ENCODE assay signal across 8 mouse cellular contexts in the genomic region with DNA sequence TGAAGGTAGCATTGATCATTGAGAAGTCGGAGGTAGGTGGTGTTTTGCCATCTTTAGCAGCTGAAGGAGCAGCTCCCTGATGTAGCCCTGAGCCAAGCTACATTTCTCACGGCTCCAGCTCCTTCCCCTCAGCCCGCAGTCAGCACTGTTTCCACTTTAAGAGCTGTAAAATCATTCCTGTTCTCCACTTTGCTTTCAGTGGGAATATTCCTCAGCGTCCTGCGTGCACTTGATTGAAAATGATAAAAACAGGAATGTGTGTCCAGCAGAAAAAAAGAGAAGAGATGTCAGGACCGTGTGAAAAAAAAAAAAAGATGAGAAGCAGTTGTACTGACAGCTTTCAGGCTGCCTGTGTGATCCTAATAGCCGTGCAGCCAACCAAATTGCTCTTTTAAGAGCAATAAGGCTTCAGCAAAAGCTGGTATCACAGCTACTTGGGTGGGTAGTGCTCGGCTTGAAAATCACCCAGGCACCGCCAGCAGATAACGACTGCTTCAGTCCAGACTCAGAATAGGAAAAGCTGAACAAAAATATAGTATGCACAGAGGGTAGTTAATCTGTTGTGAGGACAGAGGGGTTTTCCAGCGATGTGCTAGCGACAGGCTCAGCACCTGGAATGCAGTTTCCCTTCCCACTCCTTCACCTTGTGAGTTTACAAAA.
DNase-seq lines count a peak whose midpoint lies in the region; ATAC-seq and TF ChIP-seq lines count a peak whose summit lies in the region.

No protein-coding gene starts in this region.

- no peak overlapping the region for H3K4me3 ChIP-seq in liver, embryonic 11.5 days (ENCODE audit: low read depth, low read length)
- H3K4me3 ChIP-seq in liver, postnatal 0 days (ENCODE audit: low read depth, low read length) = no peak overlapping the region
- no peak overlapping the region for H3K4me3 ChIP-seq in intestine, embryonic 16.5 days (ENCODE audit: low read length)

- DNase-seq in cerebellum, adult 9-11 months = no peak
- DNase-seq in liver, embryonic 11.5 days (ENCODE audit: low spot score) = no peak
- no peak for DNase-seq in liver, postnatal 0 days
- DNase-seq in retina, postnatal 1 day = peak; percentile 73
- DNase-seq in B cell, adult 2 months = no peak
- DNase-seq in urinary bladder, postnatal 36 days (ENCODE audit: low spot score in 2 of 2) = no peak

- H3K4me1 ChIP-seq in liver, embryonic 11.5 days (replicated peaks; ENCODE audit: control insufficient read depth, insufficient read depth, low read length) = no peaks in the 10 kb centered on the region
- H3K4me1 ChIP-seq in liver, postnatal 0 days (ENCODE audit: insufficient read depth) = no peaks in the 10 kb centered on the region
- H3K4me1 ChIP-seq in intestine, embryonic 16.5 days (ENCODE audit: control insufficient read depth, insufficient read depth, low read length) = peaks cover 8% of the 10 kb centered on the region; the same call in 1 of the 2 replicates

- no peak for TF ChIP-seq EP300 in liver, postnatal 0 days (IDR thresholded peaks at IDR 0.05; ENCODE audit: low read depth)

- no peak overlapping the region for H3K9ac ChIP-seq in liver, embryonic 11.5 days (ENCODE audit: low read depth, low read length)
- no peak overlapping the region for H3K9ac ChIP-seq in liver, postnatal 0 days (replicated peaks)
- no peak overlapping the region for H3K9ac ChIP-seq in intestine, embryonic 16.5 days (ENCODE audit: low read depth, low read length)

- H3K9me3 ChIP-seq in liver, embryonic 11.5 days (ENCODE audit: control insufficient read depth, low read length) = no peaks in the 10 kb centered on the region
- no peaks in the 10 kb centered on the region for H3K9me3 ChIP-seq in liver, postnatal 0 days (ENCODE audit: low read length)
- H3K9me3 ChIP-seq in intestine, embryonic 16.5 days (ENCODE audit: control insufficient read depth, low read length) = no peaks in the 10 kb centered on the region

- no peaks in the 10 kb centered on the region for H3K27me3 ChIP-seq in liver, embryonic 11.5 days (replicated peaks; ENCODE audit: control insufficient read depth, insufficient read depth, low read length)
- H3K27me3 ChIP-seq in liver, postnatal 0 days (ENCODE audit: insufficient read depth, low read length) = no peaks in the 10 kb centered on the region
- H3K27me3 ChIP-seq in intestine, embryonic 16.5 days (replicated peaks; ENCODE audit: control insufficient read depth, insufficient read depth, low read length) = no peaks in the 10 kb centered on the region

- H3K4me2 ChIP-seq in liver, embryonic 11.5 days = peak overlapping the region; percentile 17; the same call in 1 of the 2 replicates
- no peak overlapping the region for H3K4me2 ChIP-seq in liver, postnatal 0 days (ENCODE audit: low read depth, low read length)
- peak overlapping the region; percentile 23 for H3K4me2 ChIP-seq in intestine, embryonic 16.5 days (ENCODE audit: low read depth, low read length)

- 39% methylated on average over 12 of the region's 12 CpGs for WGBS in liver, embryonic 11.5 days
- 32% methylated on average over 12 of the region's 12 CpGs for WGBS in liver, postnatal 0 days (ENCODE audit: insufficient replicate concordance)
- 7% methylated on average over 12 of the region's 12 CpGs for WGBS in intestine, embryonic 16.5 days

- ATAC-seq in cerebellum, adult (ENCODE audit: insufficient number of reproducible peaks, low FRiP score, low TSS enrichment) = peak; percentile 61
- ATAC-seq in liver, embryonic 11.5 days (replicated peaks; ENCODE audit: low FRiP score) = no peak
- no peak for ATAC-seq in liver, postnatal 0 days
- ATAC-seq in intestine, embryonic 16.5 days = no peak

- no peak overlapping the region for H3K27ac ChIP-seq in liver, embryonic 11.5 days (ENCODE audit: low read depth, low read length)
- no peak overlapping the region for H3K27ac ChIP-seq in liver, postnatal 0 days (ENCODE audit: low read depth)
- no peak overlapping the region for H3K27ac ChIP-seq in intestine, embryonic 16.5 days (ENCODE audit: low read length)

- TF ChIP-seq CTCF in liver, postnatal 0 days (IDR thresholded peaks at IDR 0.05; ENCODE audit: low read depth) = no peak

- no peaks in the 10 kb centered on the region for H3K36me3 ChIP-seq in liver, embryonic 11.5 days (ENCODE audit: control insufficient read depth, insufficient read depth, low read length)
- H3K36me3 ChIP-seq in liver, postnatal 0 days (replicated peaks; ENCODE audit: insufficient read depth, low read length) = no peaks in the 10 kb centered on the region
- H3K36me3 ChIP-seq in intestine, embryonic 16.5 days (ENCODE audit: control insufficient read depth, insufficient read depth, low read length) = no peaks in the 10 kb centered on the region
